Mouse (Mus musculus) layer of hippocampus, adult 2 months (tissue): ENCODE measurements around the gene Nhsl1. TPM values are rescaled to one million over a fixed set of nuclear protein-coding genes. Genes with fewer than 3 reads are reported as not detected.
A peak's percentile ranks its signal among the peaks of the same experiment; 100 is the strongest.

Experiments
- DNase-seq, 2 experiments: peaks; one replicate each; pipeline ENCODE4 v3.0.0; 2022; ENCODE audit warnings: low spot score in 2 of 2
- H3K27ac ChIP-seq: fragments of 200-600 bp; 2 replicates; pipeline ENCODE4 v1.8.1; 2022
- H3K4me3 ChIP-seq: fragments of 200-600 bp; 2 replicates; pipeline ENCODE4 v1.8.1; 2022; ENCODE audit warnings: mild to moderate bottlenecking
- CTCF ChIP-seq: fragments of 200-600 bp; conservative IDR thresholded peaks from 2 replicates; pipeline ENCODE4 v1.8.1; 2022; ENCODE audit warnings: antibody characterized with exemption, mild to moderate bottlenecking, moderate library complexity
- total RNA-seq, 2 experiments: library from RNA; stranded (reverse); gene quantifications; 2 replicates each; pipeline ENCODE4 v1.2.3; 2021

Gene Nhsl1
- total RNA-seq, 2 experiments from 2014 or later: 47.5 to 51.6 TPM

- TF ChIP-seq CTCF: no peak
- Histone ChIP-seq H3K4me3 (no peak overlapping the region), H3K27ac (no peak overlapping the region)
- DNase-seq: no peak
Measured at GRCm38 (mm10) chr10:18415946-18416345, 97.2 kb downstream of the Nhsl1 start.

GRCm38 (mm10) chr10:18418160-18418559, 99.4 kb downstream of the Nhsl1 start:
- Histone ChIP-seq H3K4me3 (no peak overlapping the region), H3K27ac (no peak overlapping the region)
- TF ChIP-seq CTCF: no peak
- DNase-seq: no peak

GRCm38 (mm10) chr10:18419508-18419907, 100.7 kb downstream of the Nhsl1 start:
- DNase-seq: no peak
- no peak overlapping the region for H3K27ac ChIP-seq

GRCm38 (mm10) chr10:18420259-18421000, 101.6 kb downstream of the Nhsl1 start:
- TF ChIP-seq CTCF: no peak
- Histone ChIP-seq H3K4me3 (no peak overlapping the region), H3K27ac (no peak overlapping the region)
- DNase-seq: no peak

More at GRCm38 (mm10) chr10:18419508-18419907, 100.7 kb downstream of the Nhsl1 start:
- H3K4me3 ChIP-seq: no peak overlapping the region
- no peak for TF ChIP-seq CTCF

- TF ChIP-seq CTCF: no peak
- DNase-seq: no peak
- no peak overlapping the region for H3K27ac ChIP-seq
- H3K4me3 ChIP-seq: no peak overlapping the region
Measured at GRCm38 (mm10) chr10:18422968-18423367, 104.2 kb downstream of the Nhsl1 start.

GRCm38 (mm10) chr10:18423557-18423956, 104.8 kb downstream of the Nhsl1 start:
- no peak overlapping the region for H3K27ac ChIP-seq
- TF ChIP-seq CTCF: no peak
- no peak for DNase-seq
- H3K4me3 ChIP-seq: no peak overlapping the region

GRCm38 (mm10) chr10:18427866-18428265, 109.1 kb downstream of the Nhsl1 start:
- DNase-seq: no peak
- no peak overlapping the region for H3K27ac ChIP-seq
- H3K4me3 ChIP-seq: no peak overlapping the region
- no peak for TF ChIP-seq CTCF

- peak; percentile 67 for TF ChIP-seq CTCF
- Histone ChIP-seq H3K4me3 (no peak overlapping the region), H3K27ac (no peak overlapping the region)
- DNase-seq: no peak
Measured at GRCm38 (mm10) chr10:18429533-18429932, 110.7 kb downstream of the Nhsl1 start.

GRCm38 (mm10) chr10:18430141-18430540, 111.4 kb downstream of the Nhsl1 start:
- no peak for DNase-seq
- Histone ChIP-seq H3K4me3 (no peak overlapping the region), H3K27ac (peak overlapping the region; percentile 81)
- no peak for TF ChIP-seq CTCF

GRCm38 (mm10) chr10:18430973-18431372, 112.2 kb downstream of the Nhsl1 start:
- TF ChIP-seq CTCF: 0 out of 2 replicates have a peak, but pooled peaks have one; percentile 16
- peak; percentile 33 to 49 for DNase-seq
- Histone ChIP-seq H3K4me3 (peak overlapping the region; percentile 57), H3K27ac (peak overlapping the region; percentile 81)

- Histone ChIP-seq H3K4me3 (peak overlapping the region; percentile 57), H3K27ac (peak overlapping the region; percentile 81)
- DNase-seq: no peak
- TF ChIP-seq CTCF: no peak
Measured at GRCm38 (mm10) chr10:18431546-18431945, 112.8 kb downstream of the Nhsl1 start.

GRCm38 (mm10) chr10:18435454-18435853, 116.7 kb downstream of the Nhsl1 start:
- no peak for TF ChIP-seq CTCF
- H3K27ac ChIP-seq: no peak overlapping the region
- no peak for DNase-seq

GRCm38 (mm10) chr10:18435938-18436337, 117.2 kb downstream of the Nhsl1 start:
- no peak overlapping the region for H3K4me3 ChIP-seq
- DNase-seq: no peak
- no peak for TF ChIP-seq CTCF
- peak overlapping the region; percentile 84 for H3K27ac ChIP-seq

More at GRCm38 (mm10) chr10:18435454-18435853, 116.7 kb downstream of the Nhsl1 start:
- no peak overlapping the region for H3K4me3 ChIP-seq

GRCm38 (mm10) chr10:18437584-18437983, 118.8 kb downstream of the Nhsl1 start:
- no peak overlapping the region for H3K4me3 ChIP-seq
- peak in 1 of 2 experiments; percentile 55 for DNase-seq
- TF ChIP-seq CTCF: no peak
- H3K27ac ChIP-seq: peak overlapping the region; percentile 84
